Mouse (Mus musculus) heart, embryonic 16.5 days (tissue): Measurements from ENCODE around the gene Gpx4. TPM values are rescaled to one million over a fixed set of nuclear protein-coding genes. Genes with fewer than 3 reads are reported as not detected.
A peak's percentile ranks its signal among the peaks of the same experiment; 100 is the strongest.

Experiments
- ATAC-seq: fragments of 200-750 bp; cut with Nextera tagmentation; replicated peaks from 2 replicates; pipeline ENCODE4 v1.8.0; 2017; ENCODE audit warnings: moderate number of reproducible peaks; ENCODE audit not compliant: insufficient read depth, low FRiP score; ENCODE audit errors: extremely low read depth
- H3K27ac ChIP-seq: fragments of 300-500 bp; sonication (generic); 2 replicates; pipeline ENCODE4 v1.5.1; 2014; ENCODE audit warnings: mild to moderate bottlenecking, low read length, control low read depth, moderate library complexity
- H3K27me3 ChIP-seq: fragments of 300-500 bp; sonication (generic); 2 replicates; pipeline ENCODE4 v1.6.1; 2014; ENCODE audit warnings: low read length, mixed read lengths; ENCODE audit not compliant: control insufficient read depth, insufficient read depth
- H3K36me3 ChIP-seq: fragments of 300-500 bp; sonication (generic); 2 replicates; pipeline ENCODE4 v1.6.1; 2014; ENCODE audit not compliant: control insufficient read depth, insufficient read depth
- H3K4me1 ChIP-seq: fragments of 300-500 bp; sonication (generic); 2 replicates; pipeline ENCODE4 v1.6.1; 2014; ENCODE audit warnings: low read length, mixed read lengths; ENCODE audit not compliant: control insufficient read depth, insufficient read depth
- H3K4me2 ChIP-seq: fragments of 300-500 bp; sonication (generic); 2 replicates; pipeline ENCODE4 v1.6.1; 2014; ENCODE audit warnings: low read depth, mild to moderate bottlenecking, control low read depth, low read length
- H3K4me3 ChIP-seq: fragments of 300-500 bp; sonication (generic); 2 replicates; pipeline ENCODE4 v1.5.1; 2014; ENCODE audit warnings: mild to moderate bottlenecking, control low read depth, low read length
- H3K9ac ChIP-seq: fragments of 300-500 bp; sonication (generic); 2 replicates; pipeline ENCODE4 v1.6.1; 2014; ENCODE audit warnings: low read length, control low read depth
- H3K9me3 ChIP-seq: fragments of 300-500 bp; sonication (generic); replicated peaks from 2 replicates; pipeline ENCODE4 v1.6.1; 2016; ENCODE audit warnings: low read length; ENCODE audit not compliant: control insufficient read depth
- WGBS: fragments of 180-500 bp; shearing (Covaris S2); extraction: QIAGEN DNeasy Blood & Tissue Kit; methylation state at CpG from one replicate; pipeline ENCODE4 v1.1.7; 2014; 5-methylcytosine and 5-hydroxymethylcytosine counted together
- polyA plus RNA-seq: library from polyadenylated mRNA; unstranded; fragments of >200 nt; fragmentation: Nextera tagmentation; extraction: Ambion mirVana; gene quantifications from 2 replicates; pipeline ENCODE4 v1.2.1, GENCODE M21; 2015

The Gpx4 gene
- polyA plus RNA-seq, 1 experiment from 2014 or later: 668 TPM

DNA sequence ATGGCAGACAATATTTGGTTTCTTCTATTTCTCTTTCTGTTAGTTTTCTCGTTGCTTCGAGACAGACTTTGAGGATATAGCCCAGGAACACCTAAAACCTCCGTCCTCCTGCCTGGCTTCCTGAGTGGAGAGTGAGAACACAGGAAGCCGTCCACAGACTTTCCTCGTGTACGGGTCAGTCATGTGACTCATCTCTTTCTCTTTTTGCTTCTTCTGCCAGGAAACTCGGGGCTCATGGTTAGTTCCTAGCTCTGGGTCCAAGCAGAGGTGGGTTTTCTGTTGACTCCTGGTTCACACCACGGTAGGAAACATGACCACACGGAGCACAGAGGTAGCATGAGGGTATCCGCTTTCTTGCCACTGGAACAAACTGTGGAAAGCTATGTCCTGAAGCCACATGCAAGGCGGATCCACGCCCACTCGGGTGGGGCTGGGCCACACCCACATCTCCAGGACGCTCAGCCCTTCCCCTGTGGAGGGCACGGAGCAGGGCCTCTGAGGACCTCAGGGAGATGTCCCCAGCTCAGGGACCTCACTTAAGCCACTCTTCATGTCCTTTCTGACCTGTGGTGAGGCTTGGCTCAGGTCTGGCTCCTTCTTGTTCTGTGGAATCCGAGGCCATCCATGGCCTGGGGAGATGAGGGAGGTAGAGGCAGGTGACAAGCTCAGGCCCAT lies 33.6 kb downstream of the Gpx4 start:
- WGBS: 72% methylated on average over 16 of the region's 16 CpGs
- Histone ChIP-seq H3K27me3 (no peaks in the 10 kb centered on the region), H3K4me3 (no peak overlapping the region), H3K4me2 (no peak overlapping the region), H3K9me3 (no peaks in the 10 kb centered on the region), H3K27ac (no peak overlapping the region), H3K4me1 (peaks cover 19% of the 10 kb centered on the region), H3K36me3 (peaks cover 31% of the 10 kb centered on the region), H3K9ac (no peak overlapping the region)
- ATAC-seq: no peak

- no peak overlapping the region for H3K27ac ChIP-seq
- ATAC-seq: no peak
- H3K9ac ChIP-seq: no peak overlapping the region
- WGBS: 74% methylated on average over 3 of the region's 3 CpGs
- H3K27me3 ChIP-seq: no peaks in the 10 kb centered on the region
- H3K4me3 ChIP-seq: no peak overlapping the region
- H3K4me1 ChIP-seq: peaks cover 19% of the 10 kb centered on the region
- H3K36me3 ChIP-seq: peaks cover 31% of the 10 kb centered on the region
- no peak overlapping the region for H3K4me2 ChIP-seq
- no peaks in the 10 kb centered on the region for H3K9me3 ChIP-seq
These were observed 34.1 kb downstream of the Gpx4 start for GRCm38 (mm10) chr10:80081075-80081474.

GRCm38 (mm10) chr10:80084817-80085487 lies 38.0 kb downstream of the Gpx4 start:
- Histone ChIP-seq H3K4me2 (peak overlapping the region; percentile 24; the same call in 1 of the 2 replicates), H3K27ac (peak overlapping the region; percentile 84), H3K4me3 (no peak overlapping the region), H3K4me1 (peaks cover 19% of the 10 kb centered on the region), H3K9ac (peak overlapping the region; percentile 31), H3K36me3 (peaks cover 26% of the 10 kb centered on the region), H3K27me3 (no peaks in the 10 kb centered on the region), H3K9me3 (no peaks in the 10 kb centered on the region)
- WGBS: 33% methylated on average over 9 of the region's 9 CpGs
- ATAC-seq: peak; percentile 65

GRCm38 (mm10) chr10:80086847-80087246 lies 39.9 kb downstream of the Gpx4 start:
- Histone ChIP-seq H3K9ac (no peak overlapping the region), H3K4me3 (no peak overlapping the region), H3K36me3 (peaks cover 8% of the 10 kb centered on the region), H3K27ac (0 out of 2 replicates have a peak overlapping the region, but pooled peaks have one; percentile 22), H3K4me1 (peaks cover 19% of the 10 kb centered on the region), H3K9me3 (no peaks in the 10 kb centered on the region), H3K27me3 (no peaks in the 10 kb centered on the region), H3K4me2 (no peak overlapping the region)
- no peak for ATAC-seq
- 61% methylated on average over 3 of the region's 3 CpGs for WGBS

- ATAC-seq: no peak
- WGBS: 87% methylated on average over 8 of the region's 8 CpGs
- no peak overlapping the region for H3K4me2 ChIP-seq
- peaks cover 2% of the 10 kb centered on the region for H3K36me3 ChIP-seq
- peaks cover 19% of the 10 kb centered on the region for H3K4me1 ChIP-seq
- no peaks in the 10 kb centered on the region for H3K27me3 ChIP-seq
- no peak overlapping the region for H3K9ac ChIP-seq
- no peak overlapping the region; the same call in 1 of the 2 replicates for H3K27ac ChIP-seq
- no peaks in the 10 kb centered on the region for H3K9me3 ChIP-seq
- H3K4me3 ChIP-seq: no peak overlapping the region
These were observed 40.5 kb downstream of the Gpx4 start for GRCm38 (mm10) chr10:80087483-80087882.

- no peak overlapping the region for H3K9ac ChIP-seq
- H3K36me3 ChIP-seq: no peaks in the 10 kb centered on the region
- 47% methylated on average over 4 of the region's 4 CpGs for WGBS
- H3K4me2 ChIP-seq: no peak overlapping the region
- H3K27me3 ChIP-seq: no peaks in the 10 kb centered on the region
- ATAC-seq: no peak
- no peak overlapping the region for H3K4me3 ChIP-seq
- H3K9me3 ChIP-seq: no peaks in the 10 kb centered on the region
- no peak overlapping the region for H3K27ac ChIP-seq
- H3K4me1 ChIP-seq: peaks cover 22% of the 10 kb centered on the region
These were observed 42.2 kb downstream of the Gpx4 start for GRCm38 (mm10) chr10:80089146-80089545.

- Histone ChIP-seq H3K27ac (no peak overlapping the region), H3K4me2 (no peak overlapping the region), H3K4me1 (peaks cover 22% of the 10 kb centered on the region), H3K9me3 (no peaks in the 10 kb centered on the region), H3K27me3 (no peaks in the 10 kb centered on the region), H3K9ac (0 out of 2 replicates have a peak overlapping the region, but pooled peaks have one; percentile 5), H3K36me3 (no peaks in the 10 kb centered on the region), H3K4me3 (no peak overlapping the region)
- no peak for ATAC-seq
- WGBS: 90% methylated on average over 6 of the region's 6 CpGs
These were observed 44.6 kb downstream of the Gpx4 start for GRCm38 (mm10) chr10:80091527-80091926.

DNA sequence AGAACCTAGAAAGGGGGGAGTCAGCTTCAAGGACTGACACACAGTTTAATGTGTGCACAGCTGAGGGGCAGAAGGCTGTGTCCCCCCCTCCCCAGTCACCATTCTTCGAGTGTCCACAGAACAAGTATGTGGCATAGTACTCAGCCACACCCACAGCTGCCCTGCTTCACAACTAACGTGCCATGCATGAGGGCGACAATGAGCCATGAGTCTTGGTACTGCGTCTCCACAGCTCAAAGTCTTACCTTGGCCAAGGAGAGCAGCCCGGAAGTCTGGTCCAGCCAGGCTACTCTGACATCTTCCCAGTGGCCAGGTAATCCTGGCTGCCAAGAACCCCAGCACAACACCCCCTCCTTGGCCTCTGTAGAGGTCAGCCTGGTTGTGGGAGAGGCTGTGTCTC lies 45.7 kb downstream of the Gpx4 start:
- no peaks in the 10 kb centered on the region for H3K9me3 ChIP-seq
- whole genome bisulfite sequencing: 75% methylated on average over 5 of the region's 5 CpGs
- no peak overlapping the region for H3K4me3 ChIP-seq
- H3K36me3 ChIP-seq: no peaks in the 10 kb centered on the region
- H3K4me1 ChIP-seq: peaks cover 33% of the 10 kb centered on the region
- H3K27me3 ChIP-seq: no peaks in the 10 kb centered on the region
- no peak for ATAC-seq
- no peak overlapping the region for H3K9ac ChIP-seq
- no peak overlapping the region for H3K4me2 ChIP-seq
- H3K27ac ChIP-seq: no peak overlapping the region

DNA sequence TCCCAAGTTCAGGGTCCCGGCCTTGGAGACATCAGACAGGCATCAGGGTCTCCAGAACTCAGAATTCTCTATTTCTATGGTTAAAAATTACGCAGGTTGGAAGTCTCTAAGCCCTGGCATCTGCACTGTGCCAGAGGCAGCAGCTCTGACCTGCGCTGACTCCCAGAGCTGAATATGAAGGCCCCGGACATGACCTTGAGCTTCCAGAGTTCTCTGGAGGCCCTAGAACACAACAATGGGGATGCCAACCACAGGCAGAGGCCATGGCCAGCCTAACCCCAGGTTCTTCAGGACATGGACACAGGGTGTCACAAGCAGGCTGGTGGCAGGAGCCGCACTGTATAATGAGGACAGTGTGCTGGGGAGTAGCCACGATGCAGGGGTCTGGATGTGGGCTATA lies 47.1 kb downstream of the Gpx4 start:
- Histone ChIP-seq H3K4me3 (no peak overlapping the region), H3K4me2 (no peak overlapping the region), H3K4me1 (peaks cover 35% of the 10 kb centered on the region), H3K9ac (no peak overlapping the region), H3K27ac (no peak overlapping the region), H3K9me3 (no peaks in the 10 kb centered on the region), H3K27me3 (no peaks in the 10 kb centered on the region), H3K36me3 (no peaks in the 10 kb centered on the region)
- ATAC-seq: no peak
- WGBS: 80% methylated on average over 6 of the region's 6 CpGs
